Mouse (Mus musculus) ovary, postnatal 14 days (tissue): Measurements from ENCODE around the gene Nbl1.

ENCODE experiments used
- DNase-seq: peaks from one replicate; pipeline ENCODE4 v3.0.0; 2022; ENCODE audit warnings: low spot score

Nbl1 gene

DNA sequence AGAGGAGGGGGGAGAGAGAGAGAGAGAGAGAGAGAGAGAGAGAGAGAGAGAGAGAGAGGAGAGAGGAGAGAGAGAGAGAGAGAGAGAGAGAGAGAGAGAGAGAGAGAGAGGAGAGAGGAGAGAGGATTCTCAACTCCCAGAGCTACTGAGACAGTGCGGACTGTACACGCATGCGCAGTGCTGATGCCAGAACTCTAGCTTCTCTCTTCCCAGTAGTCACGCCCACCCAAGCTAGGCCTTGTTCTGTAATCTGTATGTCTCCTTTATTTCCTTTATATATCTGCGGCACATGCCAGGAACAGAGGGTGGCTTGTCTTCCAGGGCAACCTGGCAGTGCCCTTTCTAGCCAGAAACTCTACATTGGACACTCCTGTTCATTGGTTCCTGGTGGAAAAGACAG is 28.0 kb downstream of the Nbl1 start:
- no peak for DNase-seq

DNA sequence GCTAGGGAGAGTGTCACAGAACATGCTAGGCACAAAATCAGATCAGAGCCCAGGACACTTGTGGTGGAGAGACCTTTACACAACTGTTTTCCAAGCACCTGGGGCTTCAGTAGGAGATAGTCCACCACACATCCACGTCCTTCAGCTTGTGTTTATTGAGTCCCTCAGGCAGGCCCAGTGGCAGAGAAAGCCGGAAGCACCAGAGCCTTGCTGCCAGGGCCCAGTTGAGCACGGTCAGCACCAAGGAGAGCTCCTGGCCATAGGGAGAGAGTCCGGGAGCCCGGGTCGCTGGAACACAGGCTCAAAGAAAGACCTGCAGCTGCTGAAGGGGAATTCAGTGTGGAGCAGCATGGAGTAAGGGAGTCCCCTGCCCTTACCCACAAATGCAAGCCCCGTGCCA is 33.2 kb downstream of the Nbl1 start:
- peak; percentile 55 for DNase-seq

DNA sequence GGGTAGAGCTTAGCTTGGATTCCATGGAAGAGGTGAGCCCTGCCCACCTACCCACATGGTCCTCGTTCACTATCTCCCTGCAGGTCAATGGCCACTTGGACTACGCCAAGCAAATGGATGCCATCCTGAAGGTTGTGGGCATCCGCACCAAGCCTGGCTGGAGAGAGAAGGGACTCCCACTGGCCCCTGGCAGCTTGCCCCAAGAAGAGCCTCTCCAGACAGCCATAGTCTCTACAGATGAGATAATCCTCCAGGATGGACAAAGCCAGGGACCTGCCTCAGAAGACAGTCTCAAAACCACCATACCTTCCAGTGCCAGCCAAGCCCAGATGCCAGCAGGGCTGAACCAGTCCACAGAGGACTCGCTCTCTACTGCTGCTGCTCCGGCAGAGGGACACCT is 34.8 kb downstream of the Nbl1 start:
- DNase-seq: no peak

DNA sequence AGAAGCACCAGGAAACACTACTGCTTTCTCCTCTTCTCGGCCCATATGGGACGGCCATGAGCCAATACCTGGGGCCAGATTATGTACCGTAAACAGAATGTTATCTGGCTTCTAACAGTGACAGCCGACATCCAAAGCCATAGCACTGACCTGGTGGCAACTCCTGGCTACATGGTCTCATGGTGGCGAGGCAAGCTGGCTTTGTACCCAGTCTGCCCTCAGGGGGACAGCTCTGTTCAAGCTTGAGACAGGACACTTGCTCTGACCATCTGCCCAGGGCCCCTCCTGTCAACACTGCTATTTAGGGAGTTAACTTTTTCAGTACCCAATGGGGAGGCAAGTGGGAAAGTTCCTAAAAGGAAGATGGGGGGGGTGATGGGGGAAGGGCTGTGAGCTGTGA is 35.5 kb downstream of the Nbl1 start:
- no peak for DNase-seq

DNA sequence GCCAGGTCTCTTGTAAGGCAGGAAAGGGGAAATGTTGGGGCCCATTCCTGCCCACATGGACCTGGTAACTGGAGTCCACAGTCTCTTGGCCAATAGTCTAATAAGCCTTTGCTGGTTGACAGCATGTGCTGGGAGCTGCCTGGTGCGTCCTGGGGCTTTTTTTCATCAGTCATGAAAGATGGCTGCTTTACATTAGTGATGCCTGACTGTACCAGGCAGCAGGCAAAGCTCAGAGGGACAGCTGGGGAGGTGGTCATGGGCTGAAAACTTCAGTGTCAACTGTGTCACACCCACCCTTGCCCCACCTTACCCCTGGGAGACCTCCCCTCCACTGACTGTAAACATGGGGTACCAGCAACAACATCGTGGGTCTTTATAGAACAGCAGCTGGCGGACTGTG is 37.0 kb downstream of the Nbl1 start:
- no peak for DNase-seq

DNA sequence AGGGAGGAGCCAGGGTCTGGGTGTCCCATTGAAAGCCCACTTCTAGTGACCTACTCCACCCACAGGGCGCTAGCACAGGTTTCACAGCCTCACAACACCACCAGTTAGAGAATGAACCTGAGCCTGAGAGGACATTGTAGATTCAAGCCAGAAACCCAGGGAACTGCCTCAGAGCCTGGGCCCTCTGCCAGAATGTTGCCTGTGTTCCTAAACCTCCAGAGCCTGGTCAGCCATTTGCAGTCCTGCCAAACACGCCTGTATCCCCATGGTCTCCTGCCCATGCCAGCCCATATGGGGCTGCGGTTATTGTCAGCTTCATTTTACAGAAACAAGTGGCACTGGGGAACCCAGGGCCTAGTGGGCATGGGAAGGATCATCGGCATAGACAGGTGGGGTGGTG is 37.5 kb downstream of the Nbl1 start:
- DNase-seq: no peak

DNA sequence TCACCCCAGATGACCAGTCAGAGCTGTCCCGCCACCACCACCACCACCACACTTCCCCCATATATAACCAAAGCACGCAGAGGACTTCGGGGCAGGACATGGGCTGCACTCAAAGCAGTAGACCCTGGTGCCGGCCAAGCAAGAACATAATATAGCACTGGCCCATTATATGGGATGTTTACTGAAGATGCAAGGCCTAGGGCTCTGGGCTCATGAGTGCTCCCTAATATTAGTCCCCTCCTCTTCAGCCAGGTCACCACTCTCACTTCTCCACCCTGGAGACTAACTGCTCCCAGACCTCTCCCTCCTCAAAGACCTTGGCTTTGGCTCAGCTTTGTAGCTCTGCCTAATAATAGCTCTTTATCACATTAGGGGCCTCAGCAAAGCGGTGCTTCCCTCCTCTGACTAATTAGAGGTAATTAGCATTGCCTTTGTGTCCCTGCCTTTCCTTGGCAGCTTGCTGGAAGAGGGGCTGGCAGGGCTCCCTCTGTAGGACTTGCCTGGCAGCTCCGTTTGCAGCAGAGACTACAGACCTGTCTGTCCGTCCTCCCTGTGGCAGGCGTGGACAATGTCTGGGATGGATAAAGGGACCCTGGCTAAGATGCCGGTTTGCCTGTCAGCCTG is 38.4 kb downstream of the Nbl1 start:
- DNase-seq: no peak

DNA sequence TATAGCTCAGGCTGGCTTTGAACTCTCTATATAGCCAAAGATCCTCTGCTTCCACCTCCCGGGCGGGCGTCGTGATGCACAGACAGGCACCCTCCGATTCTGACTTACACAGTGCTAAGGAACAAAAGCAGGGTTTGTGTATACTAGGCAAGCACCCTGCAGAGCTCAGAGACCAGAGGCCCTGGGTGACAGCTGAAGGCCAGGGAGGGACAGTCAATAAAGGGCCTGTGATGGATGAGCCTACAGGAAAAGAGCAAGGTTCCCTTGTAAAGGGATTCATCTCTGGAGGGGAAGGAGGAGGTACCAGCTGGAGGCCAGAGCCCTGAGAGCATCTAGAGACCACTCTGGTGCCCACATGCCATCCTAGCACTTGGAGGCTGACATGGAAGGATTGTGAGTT is 39.4 kb downstream of the Nbl1 start:
- DNase-seq: no peak

DNA sequence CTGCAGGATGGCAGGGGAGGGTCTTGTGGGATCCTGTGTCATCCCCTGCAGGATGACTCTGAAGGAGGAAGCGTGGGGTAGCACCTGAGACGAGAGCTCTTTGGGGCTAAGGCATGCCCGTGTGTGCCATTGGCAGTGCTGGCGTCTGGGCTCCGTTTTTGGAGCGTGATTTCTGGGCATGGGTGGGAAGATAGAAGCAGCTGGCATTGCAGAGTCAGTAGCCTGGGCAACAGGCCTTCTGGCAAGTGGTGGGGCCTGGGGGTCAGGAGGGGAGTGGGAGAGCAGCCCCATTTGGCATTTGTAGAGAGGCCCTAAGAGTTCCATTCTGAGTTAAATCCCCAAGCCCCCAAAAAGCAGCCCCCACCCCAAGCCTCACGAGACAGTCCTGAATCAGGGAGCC is 40.0 kb downstream of the Nbl1 start:
- DNase-seq: no peak

DNA sequence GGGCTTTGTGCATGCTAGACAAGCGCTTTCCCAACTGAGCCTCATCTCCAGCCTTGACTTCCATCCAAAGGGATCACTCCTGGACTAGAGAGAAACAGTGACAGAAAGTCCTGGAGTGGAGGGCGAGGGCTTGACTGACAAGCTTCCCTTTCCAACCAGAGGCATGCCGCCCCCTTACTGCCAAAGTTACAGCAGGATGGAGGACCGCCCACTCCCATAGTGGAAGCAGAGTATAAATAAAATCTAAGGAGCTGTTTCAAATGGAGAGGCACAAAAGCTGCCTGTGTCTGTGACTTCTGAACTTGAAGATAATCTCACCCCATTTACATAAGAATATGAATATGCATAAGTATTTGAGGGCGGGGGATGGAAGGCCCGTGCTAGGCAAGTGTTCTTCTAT is 44.3 kb downstream of the Nbl1 start:
- DNase-seq: no peak

DNA sequence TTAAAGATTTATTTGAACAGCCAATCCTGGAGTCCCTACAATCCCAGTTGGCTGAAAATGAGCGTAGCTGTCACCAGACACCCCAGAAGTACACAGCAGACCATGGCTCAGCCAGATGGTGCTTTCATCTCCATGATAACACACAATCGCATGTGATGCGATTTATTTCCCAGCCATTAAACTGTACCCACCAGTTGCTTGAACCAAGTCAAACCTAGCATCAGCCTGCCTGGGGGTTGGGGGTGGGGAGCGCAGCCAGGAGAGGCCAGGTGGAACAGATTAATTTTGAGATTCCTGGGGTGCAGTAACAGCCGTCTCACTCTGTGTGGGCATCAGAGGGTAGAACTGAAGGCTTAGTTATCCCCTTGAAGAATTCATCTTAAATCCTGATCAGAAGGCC is 46.4 kb downstream of the Nbl1 start:
- no peak for DNase-seq

DNA sequence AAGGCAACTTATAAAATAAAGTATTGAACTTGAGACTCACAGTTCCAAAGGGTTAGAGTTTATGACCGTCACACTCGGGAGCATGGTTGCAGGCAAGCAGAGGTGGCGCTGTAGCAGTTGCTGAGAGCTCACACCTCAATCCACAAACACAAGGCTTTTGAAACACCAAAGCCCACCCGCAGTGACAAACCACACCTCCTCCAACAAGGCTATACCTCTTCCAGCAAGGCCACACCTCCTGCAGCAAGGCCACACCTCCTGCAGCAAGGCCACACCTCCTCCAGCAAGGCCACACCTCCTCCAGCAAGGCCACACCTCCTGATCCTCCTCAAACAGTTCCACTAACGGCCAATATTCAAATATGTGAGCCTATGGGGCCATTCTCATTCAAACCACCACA is 48.2 kb downstream of the Nbl1 start:
- no peak for DNase-seq

DNA sequence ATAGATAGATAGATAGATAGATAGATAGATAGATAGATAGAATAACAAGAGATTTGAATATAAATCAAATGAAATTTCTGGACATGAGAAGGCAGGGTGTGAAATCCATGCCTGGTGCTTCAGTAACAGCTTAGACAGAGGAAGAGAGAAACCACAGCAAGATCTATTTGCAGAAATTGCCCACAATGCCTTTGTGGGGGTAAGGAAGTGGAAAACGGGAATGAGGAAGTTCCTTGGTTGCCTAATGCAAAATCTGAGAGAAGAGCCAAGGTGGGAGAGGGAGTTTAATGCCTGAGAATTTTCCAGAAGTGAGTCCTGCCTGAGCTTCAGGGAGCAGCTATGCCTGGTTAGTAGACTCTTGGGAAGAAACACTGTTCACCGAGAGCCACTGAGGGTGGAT is 49.2 kb downstream of the Nbl1 start:
- DNase-seq: no peak

DNA sequence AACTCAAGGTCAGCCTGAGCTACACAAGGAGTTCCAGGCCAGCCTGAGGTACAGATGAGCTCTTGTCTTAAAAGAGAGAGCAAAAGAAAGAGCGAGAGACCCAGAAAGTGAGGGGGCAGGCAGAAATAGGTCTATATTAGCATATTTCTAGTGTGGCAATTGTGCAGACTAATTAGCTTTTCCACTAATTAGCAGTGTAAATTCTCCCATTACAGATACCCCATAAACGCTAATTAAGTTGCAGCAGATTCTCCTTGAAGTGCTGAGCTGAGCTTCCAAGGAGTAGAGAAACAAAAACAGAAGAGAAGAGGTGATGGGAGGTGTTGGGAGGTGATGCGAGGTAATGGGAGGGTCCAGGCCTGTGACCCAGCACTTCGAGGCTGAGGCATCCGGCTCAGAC is 50.2 kb downstream of the Nbl1 start:
- no peak for DNase-seq

DNA sequence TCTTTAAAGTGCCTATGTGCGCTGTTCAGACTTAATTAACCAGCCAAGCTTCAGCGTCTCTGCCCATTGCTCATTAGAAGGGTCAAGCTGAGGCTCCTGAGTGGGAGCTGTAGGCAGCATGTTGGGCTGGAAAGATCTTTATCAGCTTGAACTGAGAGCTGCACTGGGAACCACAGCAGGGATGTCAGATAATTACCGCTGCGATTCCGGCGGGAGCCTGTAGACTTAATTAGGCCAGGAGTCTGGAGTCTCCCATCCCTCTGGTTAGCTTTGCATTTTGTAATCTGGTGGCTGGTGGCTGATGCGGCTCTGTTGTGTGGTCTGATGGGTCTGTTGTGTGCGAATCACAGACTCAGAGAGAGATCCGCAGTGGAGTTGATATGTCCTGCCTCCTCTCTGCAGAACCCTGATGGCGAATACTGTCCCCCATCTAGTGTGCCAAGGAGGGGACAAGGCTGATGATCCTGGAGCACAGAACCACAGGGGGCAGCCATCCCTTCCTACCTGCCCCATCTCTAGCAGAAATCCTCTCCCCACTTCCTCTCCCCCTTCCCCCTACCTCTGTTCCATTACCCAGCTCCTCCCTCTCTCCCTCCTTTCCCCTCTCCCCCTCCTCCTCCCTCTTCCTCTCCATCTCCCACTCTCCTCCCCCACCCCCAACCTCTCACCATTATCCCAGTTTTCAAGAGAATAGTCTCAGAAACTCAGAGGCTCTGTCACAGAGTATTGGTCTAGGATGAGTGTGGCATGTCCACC is 52.5 kb downstream of the Nbl1 start:
- DNase-seq: no peak

DNA sequence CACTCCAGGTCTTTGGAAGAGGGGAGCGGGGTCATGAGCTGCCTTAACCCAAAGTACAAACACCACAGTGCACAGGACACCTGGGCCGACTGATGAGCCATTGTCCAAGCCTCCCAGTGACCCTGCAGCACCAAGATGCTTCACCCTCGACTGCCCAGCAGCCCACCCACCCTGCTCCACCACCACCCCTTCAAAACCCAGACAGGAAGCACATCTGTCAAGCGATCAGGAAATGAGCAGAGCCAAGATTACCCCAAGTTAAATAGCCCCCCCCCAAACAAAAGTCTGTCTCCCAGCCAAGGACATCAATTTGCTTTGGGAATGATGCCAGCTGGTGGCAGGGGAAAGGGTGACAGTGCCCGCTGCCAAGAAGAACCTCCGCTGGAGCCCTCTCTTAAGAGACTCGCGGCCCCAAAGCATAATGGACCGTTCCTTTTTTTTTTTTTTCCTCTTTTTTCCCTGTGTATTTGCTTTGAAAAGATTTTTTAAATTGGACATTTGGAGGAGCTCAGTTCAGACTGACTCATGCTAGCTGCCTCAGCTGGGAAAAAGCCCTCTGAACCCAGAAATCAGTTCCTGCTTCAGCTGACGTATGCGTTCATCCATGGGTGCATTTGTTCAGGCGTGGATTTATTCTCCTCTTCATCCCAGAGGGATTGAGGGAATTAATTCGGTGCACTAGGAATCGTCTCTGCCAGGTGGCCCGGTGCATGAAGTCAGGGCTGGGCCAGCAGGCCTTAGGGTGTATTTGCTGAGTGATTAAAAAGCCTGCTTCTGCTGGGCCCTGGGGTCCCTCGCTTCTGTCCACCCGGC is 54.8 kb downstream of the Nbl1 start:
- peak; percentile 20 for DNase-seq

DNA sequence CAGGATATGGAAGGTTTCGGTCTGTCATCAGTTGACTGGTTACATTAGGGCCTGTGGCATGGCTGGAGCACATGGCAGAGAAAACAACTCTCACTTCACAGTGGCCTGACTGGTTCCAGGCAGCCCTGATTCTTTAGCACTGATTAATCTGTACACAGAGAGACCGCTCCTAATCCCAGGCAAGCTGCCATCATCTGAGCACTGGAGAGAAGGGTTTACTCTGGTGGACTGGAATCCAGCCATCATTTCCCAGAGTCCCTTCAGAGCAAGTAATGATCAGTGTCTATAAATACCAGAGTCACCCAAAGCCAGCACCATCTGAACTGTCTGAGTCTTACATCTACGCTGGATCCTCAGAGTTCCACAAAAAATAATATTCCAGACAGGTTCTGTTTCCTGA is 57.0 kb downstream of the Nbl1 start:
- no peak for DNase-seq

DNA sequence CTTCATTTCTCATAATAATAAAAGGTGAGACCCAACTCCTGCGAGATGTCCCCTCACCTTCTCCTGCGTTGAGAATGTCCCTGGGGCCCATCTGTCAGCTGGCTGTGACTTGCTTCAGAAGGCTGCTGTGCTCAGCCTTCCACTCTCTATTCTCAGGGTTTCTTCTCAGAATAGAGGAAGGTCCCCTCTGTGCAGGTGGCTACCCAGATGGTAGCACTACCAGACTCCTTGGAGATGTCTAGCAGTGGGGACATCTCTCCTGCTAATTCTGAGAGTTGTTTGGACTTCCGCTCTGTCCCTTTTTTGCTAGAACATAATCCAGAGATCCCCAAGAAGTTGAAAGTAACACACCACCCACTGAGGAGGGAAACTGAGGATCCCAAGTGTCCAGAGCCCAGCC is 57.9 kb downstream of the Nbl1 start:
- no peak for DNase-seq

DNA sequence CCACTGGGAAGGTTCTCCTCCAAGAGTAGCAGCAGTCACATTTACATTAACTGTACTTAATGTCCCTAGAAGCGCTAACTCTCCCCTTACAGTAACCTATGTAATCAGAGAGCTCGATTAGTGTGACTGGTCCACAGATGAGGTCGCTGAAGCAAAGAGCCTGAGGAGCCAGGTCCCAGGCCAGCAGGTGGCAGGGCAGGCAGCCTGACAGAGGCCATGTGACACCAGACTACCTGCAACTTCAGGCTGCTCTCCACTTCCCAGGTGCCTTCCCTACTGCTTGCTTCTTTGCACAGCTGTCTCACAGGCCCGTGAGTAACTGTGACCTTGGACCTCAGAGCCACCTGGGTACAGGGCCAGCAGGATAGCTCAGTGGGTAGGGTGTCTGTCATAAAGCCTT is 58.3 kb downstream of the Nbl1 start:
- no peak for DNase-seq

DNA sequence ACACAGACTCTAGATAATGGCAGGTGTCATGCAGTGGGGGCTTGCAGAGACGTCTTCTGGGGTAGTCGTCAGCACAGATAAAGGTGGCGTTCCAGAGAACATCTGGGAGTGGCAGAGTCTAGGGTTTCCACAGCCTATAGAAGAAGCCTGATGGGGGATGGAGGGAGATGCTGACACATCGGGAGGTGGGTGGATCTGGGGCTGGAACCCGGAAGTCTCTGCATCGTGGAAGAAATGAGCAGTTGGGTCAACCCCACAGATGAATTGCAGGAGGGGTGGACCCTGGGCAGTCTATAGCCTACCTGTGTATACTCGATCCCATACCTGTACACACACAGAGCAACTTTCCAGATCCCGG is 58.8 kb downstream of the Nbl1 start:
- DNase-seq: no peak

DNA sequence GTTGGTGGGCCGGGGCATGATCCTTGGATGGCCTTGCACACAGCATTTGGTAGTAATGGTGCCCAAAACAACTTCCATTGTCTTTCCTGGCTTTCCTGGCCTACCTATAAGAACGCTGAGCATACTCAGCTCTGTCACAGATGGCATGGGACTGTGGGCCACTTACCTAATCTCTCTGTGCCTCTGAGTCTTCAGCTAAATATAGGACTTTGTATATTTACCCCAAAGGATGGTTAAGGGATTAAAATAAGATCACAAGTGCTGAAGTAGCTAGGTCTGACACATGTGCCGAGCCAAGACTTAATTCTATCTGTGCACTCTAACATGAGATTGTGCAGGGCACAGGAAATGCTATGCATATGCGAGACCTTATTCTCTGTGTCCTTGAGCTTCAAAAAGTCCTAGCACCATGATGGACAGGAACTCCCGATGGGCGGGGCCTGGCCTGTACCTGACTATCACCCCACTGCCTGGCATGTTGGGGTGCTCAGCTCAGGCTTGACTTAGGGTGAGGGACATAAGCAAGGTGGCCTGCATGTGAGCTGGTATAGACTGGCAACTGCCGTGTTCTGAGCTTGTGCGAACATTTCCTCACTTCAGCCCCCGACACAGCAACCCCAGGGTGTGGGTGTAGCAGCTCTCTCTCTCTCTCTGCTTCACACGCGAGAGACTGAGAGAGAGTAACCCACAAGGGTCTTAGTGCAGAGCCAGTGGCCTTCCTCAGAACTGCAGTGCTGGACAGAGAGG is 59.4 kb downstream of the Nbl1 start:
- DNase-seq: no peak

DNA sequence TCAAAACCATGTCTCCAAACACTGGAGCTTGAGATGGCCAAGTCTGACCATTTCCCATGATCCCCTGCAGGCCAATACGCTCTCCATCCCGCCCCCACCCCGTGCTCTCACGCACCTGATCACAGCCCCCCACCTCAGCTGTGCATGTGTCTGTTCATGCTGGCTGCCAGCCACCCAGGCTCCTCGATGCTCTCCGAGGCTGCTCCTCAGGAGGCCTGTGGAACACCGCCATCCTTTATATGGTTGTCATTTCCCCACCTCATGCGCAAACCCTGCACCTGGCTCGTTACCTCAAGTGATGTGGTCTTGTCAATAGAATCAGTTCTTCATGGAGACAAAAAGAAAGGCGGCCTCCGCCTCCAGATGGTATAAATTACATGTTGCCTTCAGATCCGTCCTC is 60.3 kb downstream of the Nbl1 start:
- no peak for DNase-seq
